Mouse (Mus musculus) heart, adult 2 months (tissue): Measurements from ENCODE around the gene Olfr294.

Experiments used
- CTCF ChIP-seq: fragments of 200-600 bp; IDR thresholded peaks from 2 replicates; pipeline ENCODE4 v1.8.1; 2022; ENCODE audit warnings: antibody characterized with exemption, mild to moderate bottlenecking, moderate library complexity
- EP300 ChIP-seq: fragments of 200-500 bp; IDR thresholded peaks from 2 replicates; pipeline ENCODE4 v1.6.1; 2011; ENCODE audit warnings: low read depth, low read length, control low read depth; ENCODE audit not compliant: insufficient read depth
- POLR2A ChIP-seq: fragments of 200-500 bp; IDR thresholded peaks from 2 replicates; pipeline ENCODE4 v1.6.1; 2011; ENCODE audit warnings: mild to moderate bottlenecking, low read depth, low read length, control low read depth; ENCODE audit not compliant: insufficient read depth

GRCm38 (mm10) chr7:86616543-86616942 lies at the start of gene Olfr294:
- no peak for TF ChIP-seq POLR2A
- no peak for TF ChIP-seq CTCF
- TF ChIP-seq EP300, result no peak
